Mouse (Mus musculus) frontal cortex, postnatal 14 days (tissue): ENCODE data around the gene Smarcc2.
A peak's percentile ranks its signal among the peaks of the same experiment; 100 is the strongest.
"Not testable (repeated sequence)": the region's sequence is repeated elsewhere in the genome, so short reads cannot be mapped to it uniquely, and the experiment has no call there.

ENCODE experiments used
- DNase-seq, 2 experiments: peaks; one replicate each; pipeline ENCODE4 v3.0.0; 2022; ENCODE audit warnings: low spot score in 2 of 2

Gene Smarcc2

DNA sequence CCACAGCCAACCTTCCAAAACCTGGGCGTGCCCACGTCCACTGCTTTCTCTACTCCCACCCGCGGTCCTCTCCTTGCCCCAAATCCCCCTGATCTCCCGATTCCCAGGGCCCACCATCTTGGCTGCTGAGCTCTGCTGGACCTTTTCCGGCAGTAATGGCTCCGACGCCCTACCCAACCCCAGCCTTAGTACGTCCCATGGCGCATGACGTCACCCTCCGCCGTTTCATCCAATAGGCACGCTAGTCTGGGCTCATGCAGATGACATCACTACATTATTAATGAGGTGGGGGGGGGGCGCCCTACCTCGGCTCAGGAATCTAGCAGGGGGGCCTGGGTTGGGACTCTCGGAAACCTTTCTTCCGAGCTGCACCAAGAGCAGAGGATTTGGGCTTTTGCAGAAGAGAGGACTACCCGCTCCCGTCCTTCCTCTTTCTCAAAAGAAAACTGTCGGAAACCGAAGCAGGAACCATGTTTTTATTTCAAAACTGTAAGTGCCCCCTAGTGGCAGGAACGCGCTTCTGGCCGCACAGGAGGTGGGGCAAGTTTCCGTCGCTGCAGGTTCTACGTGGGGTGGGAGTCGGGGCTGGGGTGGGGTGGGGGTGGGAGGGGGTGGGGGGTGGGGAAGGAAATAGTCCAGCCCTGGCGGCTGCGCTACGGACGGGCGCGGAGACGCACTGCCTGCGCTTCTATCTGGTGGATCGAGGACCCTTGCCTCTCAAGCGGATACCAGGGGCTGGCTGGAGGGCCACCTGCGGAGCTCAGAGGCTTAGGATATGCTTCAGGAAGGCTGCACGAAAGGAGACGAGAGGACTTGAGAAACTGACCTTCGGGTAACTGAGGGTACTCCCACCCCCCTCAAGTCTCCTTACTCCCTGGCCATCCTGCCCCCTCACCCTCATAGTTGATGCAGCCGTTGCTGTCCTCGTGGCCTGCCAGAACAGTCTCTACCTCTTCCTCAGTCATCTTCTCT is 34.9 kb downstream of the Smarcc2 start, which contains the start of gene Myl6:
Gene Myl6, minus strand, starts transcription at position 451 of the 972 bp plus-strand sequence.
- peak; percentile 97 to 99 for DNase-seq

DNA sequence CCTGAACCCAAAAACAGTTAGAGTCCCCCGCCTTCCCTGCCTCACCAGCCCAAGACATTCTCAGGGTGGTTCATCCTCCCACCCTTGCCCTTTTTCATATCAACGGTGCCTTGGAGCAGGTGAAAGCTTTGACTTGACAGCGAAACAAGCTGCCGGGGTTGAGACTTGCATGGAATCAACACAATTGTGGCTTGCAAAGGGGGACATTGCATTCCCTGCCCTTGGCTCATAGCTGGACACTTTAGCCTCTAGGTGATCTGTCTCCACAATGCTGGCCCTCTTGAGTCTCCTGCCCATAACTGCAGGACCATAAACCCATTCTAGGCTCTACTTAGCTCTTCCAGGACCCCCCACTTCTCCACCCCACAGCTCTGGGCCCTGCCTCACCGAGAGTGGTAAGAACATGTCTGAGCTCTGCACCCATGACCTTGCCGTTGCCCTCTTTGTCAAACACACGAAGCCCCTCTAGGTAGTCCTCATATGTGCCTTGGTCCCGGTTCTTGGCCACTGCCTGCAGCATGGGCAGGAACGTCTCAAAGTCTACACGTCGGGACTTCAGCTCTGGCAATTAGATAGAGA is 35.7 kb downstream of the Smarcc2 start:
- DNase-seq = no peak

DNA sequence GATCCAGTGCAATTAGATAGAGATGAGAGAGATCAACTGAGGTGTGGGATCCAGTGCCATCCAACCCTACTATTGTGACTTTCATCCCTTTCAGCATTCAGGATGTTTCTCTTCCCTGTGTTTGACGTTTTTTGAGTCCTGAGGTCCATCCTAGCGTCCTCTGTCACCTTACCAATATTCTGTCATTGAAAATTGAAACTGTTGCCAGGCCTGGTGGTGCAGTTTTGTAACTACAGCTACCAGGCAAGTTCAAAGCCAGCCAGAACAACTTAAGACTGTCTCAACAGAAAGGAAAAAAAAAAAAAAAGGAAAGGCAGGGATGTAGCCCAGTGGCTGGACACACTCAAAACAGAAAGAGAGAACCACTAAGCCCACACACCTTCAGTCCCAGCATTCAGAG is 36.2 kb downstream of the Smarcc2 start:
- DNase-seq = no peak

DNA sequence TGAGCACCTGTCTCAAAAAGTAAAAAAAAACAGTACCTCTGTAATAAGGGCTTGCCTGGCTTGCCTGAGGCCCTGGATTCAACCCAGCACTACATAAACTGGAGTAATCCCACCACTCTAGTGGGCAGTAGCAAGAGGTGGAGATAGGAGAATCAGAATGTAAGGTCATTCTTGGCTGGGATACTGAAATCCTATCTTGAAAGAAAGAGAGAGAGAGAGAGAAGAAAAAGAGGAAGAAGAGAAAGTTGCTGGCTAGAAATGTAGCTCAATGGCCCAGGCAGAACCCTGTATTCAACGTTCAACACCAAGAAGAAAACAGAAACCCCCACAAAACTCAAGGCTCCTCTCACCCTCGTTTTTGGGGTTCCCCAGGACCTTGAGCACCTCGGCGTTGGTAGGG is 36.9 kb downstream of the Smarcc2 start:
- DNase-seq = no peak

DNA sequence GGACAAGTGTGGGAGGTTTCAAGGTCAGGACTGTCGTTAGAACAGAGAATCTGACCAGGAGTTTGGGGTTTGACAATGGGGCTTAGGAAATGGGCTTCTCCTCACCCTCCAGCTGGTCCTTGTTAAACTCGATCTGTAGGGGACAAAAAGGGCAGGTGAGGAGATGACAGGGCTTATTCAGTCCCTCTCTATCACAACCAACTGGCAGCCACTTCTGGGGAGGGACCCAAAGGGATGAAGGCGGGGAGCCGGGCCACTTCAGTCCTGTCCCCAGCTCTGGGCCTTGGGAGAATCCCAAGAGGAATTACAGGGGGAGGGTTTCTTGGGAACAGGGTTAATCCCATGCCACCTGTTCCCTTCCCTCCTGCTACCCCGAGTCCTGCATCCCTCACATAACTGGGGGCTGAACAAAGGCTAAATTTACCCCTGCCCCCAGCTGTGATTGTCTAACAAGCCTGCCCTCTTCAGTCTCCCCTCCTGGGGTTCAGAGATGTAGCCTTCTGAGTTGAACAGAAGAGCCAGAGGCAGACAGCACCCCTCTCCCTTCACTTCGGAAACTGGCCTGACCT is 37.5 kb downstream of the Smarcc2 start:
- no peak for DNase-seq

DNA sequence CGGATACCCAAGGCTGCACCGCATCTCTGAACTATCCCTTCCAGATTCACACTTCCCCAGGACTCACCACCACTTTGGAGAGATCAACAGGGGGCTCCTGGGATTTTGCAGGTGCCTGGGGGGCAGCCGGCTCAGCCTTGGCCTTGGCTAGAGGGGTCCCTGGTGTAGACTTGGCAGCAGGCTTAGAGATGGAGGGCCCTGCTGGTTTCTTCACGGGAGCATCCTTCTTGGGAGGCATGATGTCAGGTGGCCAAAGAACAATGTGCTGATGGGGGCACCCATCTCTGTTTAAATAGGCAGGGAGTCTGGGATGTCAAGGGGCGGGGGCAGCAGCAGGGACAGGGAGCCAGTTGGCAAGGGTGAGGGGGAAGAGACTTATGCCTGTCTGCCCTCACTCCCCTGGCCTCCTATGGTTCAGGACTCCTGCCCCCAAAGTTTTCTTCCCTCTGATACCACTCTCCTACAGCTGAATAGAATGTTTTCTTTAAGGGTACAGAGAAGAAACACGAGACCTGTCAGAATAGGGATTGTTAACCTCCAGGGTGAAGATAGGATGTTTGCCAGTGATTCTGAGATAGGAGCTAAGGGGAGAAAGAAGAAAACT is 38.2 kb downstream of the Smarcc2 start:
- no peak for DNase-seq

DNA sequence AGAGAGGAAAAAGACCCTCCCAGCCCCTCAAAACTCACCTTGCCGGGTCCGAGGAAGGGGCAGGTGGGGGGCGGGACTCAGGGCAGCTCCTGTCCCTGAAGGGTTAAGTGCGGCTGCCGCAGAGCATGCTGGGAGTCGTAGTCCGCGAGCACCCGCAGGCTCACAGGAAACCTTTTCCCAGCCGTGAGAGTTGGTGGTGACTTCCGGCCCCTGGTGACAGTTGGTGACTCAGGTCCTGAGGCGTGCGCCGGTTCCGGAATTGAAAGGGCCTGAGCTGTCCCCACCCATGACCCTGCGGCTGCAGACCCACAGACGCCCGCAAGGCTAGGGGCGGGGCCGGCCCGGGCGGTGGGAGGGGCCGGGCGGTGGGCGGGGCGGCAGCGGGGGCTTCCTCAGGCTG is 39.5 kb downstream of the Smarcc2 start, which contains the start of gene Myl6b:
Gene Myl6b, minus strand, starts transcription at position 96 of the 400 bp plus-strand sequence.
- peak; percentile 90 to 93 for DNase-seq

DNA sequence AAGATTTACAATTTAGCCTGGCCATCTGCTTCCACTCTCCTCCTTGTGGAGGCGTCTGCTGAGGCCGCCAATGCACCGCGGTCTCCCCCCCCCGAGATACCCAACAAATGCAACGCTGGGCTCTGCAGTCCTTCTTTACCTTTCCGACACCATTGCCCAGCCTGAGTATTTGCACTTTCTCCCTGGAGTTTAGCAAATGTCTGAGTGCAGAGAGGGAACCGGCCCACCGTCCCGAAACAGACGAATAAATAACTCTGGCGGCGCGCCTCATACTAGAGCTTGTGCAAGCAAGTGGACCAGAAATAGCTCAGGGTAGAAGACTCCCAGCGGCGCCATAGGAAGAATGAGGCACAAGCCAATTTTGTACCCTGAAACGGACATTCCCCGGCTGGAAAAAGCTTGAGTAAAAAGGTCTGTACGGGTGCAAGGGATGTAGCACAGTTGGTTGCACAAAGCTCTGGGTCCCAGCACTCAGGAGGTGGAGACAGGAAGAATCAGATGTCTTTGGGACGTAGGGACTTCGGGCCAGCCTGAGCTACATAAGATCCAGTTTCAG is 40.1 kb downstream of the Smarcc2 start:
- DNase-seq = peak in 1 of 2 experiments; percentile 51

DNA sequence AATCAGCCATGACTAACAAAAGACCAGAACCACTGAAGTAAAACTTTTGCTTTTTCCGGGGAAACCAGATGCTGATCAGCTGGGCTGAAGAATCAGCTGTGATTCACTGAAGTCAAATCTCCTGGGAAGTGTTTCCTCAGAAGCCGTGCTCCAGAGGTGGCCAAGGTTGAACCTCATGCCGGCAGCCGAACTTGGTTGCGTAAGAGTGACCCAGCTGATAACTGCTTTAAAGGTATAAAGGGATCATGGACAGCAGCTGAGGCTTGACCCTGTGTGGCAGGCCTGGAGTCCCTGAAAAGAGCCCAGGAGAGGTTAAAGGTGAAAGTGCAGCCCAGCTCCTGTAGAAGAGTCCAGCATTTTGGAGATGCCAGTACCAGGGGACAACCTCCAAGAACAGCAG is 43.3 kb downstream of the Smarcc2 start:
- no peak for DNase-seq

DNA sequence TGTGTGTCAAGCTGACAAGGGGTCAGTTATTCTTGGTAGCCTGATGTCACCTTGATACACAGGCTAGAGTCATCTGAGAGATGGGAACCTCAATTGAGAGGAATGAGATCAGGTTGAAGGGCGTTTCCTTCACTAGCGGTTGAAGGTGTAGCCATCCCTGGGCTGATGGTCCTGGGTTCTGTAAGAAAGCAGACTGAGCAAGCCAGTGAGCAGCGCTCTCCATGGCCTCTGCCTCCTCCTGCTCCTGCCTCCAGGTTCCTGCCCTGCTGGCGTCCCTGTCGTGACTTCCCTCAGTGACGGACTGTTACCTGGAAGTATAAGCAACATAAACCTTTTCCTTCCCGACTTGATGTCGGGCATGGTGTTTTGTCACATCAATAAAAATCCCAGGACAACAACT is 44.5 kb downstream of the Smarcc2 start:
- DNase-seq = no peak

DNA sequence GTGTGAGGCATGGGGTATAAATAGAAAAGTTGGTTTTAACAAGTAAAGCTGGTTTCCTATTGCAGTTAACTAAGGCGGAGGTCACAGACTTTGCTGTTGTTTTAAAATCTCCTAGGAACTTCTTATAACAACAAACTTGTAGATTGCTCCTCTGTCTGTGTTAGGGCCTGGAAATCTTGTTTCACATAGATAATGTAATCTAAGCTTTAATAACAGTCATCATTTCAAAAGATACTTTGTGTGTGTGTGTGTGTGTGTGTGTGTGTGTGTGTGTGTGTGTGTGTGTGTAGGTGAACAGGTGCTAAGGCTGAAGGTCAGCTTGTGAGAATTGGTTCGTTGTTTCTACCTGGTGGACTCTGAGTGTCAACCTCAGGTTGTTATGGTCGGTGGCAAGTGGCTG is 45.0 kb downstream of the Smarcc2 start:
- no peak for DNase-seq

DNA sequence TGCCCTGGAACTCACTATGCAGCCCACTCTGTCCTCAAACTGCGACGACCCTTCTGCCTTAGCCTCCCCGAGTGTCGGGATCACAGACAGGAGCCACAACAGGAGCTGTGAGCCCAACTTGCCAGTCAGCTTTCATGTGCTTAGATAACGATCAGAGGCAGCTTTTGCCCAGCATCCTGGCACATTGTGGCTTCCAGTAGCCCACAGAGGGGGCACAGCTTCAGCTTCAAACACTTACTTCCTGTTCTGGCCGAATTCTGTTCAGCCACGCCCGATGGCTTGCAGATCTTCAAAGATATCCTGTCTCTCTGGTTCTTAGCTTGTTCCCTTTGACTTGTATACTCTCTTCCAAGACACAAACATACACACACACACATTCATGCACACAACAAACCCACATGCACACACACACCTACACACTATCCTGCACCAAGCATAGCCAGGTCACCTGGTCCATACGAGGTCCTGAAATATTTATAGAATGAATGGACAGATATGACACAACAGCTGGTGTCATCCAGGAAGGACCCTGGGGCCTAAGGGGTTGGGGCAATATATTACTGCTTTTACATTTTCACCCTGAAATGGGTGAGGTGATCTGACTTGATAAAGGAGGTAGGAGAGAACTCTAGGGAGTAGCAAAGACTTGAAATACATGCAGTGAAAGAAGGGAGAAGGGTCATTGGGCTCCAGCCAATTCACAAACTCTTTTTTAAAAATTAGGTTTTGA is 45.8 kb downstream of the Smarcc2 start:
- DNase-seq = no peak

DNA sequence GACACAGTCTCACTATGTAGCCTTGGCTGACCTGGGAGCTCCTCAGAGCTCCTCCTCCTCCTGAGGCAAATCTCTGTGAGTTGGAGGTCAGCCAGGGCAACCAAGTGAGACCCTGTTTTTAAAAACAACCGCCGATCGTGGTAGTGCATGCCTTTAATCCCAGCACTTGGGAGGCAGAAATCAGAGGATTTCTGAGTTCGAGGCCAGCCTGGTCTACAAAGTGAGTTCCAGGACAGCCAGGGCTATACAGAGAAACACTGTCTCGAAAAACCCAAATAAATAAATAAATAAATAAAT is 46.3 kb downstream of the Smarcc2 start:
- not testable (repeated sequence) for DNase-seq

DNA sequence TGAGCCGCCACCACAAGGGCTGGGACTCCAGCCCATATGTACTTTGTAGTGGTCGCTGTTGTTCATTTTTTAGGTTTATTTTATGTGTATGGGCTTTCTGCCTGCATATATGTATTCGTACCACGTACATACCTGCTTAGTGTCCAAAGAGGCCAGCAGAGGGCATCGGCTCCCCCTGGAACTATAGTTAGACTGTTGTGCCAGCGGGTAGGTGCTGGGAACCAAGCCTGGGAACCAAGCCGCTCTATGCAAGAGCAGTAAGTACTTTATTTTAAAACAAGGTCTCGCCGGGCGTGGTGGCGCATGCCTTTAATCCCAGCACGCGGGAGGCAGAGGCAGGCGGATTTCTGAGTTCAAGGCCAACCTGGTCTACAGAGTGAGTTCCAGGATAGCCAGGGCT is 46.9 kb downstream of the Smarcc2 start:
- no peak for DNase-seq

DNA sequence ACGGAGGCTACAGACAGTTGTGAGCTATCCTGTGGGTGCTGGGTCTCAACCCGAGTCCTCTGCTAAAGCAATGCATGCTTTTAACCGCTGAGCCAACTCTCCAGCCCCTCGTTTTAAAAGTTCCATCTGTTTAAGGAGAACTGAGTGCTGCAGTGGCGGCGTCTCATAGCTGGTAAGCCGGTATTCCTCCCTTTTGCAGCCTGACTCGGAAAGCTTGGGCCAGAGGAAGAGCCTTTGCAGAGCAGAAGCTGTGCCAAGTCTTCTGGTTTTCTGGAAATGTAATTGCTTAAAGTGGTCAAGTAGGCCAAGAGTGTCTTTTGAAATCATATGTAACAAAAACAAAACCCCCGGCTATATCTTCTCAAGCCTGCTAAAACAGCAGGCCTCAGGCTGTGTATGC is 49.2 kb downstream of the Smarcc2 start:
- DNase-seq = no peak

DNA sequence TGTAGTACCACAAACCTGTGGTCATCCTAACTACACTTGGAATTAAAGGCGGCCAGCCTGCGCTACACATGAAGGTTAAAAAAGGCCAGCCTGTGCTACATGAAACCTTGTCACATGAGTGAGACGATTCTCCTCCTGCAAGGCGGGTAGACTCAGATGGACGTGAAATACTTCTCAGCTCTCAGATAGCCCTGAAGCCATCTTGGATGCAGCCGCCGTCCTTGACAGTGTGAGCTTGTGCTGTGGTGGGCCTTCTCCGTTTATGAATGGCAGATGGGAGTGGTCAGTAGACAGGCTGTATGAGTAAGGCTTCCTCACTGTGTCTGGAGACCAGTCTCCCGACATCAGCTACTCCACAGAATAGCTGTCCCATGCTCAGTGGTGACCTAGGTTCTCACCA is 50.2 kb downstream of the Smarcc2 start:
- no peak for DNase-seq

DNA sequence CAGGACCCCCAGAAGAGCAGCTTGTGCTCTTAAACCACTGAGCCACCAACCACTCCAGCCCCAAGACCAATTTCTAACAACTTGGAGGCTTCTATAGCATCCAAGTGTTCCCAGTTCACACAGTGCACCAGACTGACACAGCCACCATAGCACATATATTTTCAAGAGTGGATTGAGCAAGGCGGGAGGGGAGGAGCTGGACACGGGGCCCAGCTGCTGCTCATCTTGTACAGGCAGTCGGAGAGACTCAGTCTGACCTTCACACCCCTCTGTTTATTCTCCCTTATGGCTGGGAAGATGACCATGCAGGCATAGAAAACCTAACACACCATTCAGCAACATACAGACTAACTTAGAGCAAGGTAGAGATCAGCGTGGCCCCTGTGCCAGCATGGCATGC is 50.8 kb downstream of the Smarcc2 start:
- no peak for DNase-seq

DNA sequence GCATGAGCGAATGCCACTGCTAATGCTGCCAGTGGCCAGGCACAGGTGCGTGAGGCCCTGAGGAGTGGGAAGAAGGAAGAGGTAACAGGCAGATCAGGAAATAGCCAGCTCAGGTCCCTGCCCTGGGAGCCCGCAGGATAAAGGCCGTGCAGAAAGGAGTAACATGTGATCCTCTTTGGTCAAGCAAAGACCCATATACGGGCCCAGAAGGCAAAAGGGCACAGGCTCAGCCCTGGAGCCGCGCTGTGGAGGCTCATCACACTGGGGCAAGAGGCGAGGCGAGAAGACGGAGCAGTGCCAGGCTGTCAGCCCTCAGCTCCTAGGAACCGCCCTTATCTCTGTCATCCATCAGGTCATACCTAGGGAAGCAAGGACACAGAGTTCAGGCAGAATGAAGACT is 51.3 kb downstream of the Smarcc2 start:
- no peak for DNase-seq

DNA sequence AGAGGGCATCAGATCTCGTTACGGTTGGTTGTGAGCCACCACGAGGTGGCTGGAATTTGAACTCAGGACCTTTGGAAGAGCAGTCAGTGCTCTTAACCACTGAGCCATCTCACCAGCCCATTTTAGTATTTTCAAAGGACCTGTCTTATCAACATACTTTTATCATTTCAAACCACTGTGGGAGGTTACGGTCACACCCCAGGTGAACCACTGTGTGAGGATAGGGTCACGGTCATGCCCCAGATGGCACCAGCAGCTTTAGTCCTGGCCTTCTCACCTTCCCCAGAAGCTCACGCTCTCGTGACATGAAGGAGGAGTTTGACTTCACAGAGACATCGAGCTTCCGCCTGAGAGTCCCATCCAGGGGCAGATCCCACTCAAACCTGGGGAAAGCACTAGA is 52.1 kb downstream of the Smarcc2 start:
- DNase-seq = no peak

DNA sequence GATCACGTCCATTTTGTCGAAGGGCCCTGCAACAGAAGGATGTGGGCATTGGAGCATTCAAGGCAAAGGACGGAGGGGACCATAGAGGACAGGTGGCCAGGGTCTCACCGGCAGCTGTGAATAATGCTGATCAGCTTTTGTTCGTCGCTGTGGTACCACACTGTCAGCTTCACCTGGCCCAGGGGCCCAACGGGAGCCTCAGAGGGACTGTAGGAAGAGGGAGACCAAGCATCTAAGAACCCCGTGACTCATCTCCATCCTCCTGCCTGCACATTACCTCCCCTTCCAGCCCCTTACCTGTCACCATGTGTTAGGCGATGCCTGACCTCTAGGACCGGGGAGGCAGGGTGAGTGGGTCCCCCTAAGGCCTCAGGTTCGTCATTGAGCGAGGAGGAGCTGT is 52.7 kb downstream of the Smarcc2 start:
- DNase-seq = no peak

DNA sequence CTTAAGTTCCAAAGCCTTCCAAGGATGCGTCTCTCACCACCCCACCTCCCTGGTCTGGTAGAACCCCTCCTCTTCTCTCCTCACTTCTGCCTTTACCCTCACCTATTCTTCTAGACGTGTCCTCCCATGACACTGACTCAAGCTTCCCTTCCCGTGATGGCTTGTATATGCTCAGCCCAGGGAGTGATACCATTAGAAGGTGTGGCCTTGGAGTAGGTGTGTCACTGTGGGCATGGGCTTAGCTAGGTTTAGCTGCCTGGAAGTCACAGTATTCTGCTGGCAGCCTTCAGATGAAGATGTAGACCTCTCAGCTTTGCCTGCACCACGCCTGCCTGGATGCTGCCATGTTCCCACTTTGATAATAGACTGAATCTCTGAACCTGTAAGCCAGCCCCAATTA is 56.0 kb downstream of the Smarcc2 start:
- DNase-seq = no peak

DNA sequence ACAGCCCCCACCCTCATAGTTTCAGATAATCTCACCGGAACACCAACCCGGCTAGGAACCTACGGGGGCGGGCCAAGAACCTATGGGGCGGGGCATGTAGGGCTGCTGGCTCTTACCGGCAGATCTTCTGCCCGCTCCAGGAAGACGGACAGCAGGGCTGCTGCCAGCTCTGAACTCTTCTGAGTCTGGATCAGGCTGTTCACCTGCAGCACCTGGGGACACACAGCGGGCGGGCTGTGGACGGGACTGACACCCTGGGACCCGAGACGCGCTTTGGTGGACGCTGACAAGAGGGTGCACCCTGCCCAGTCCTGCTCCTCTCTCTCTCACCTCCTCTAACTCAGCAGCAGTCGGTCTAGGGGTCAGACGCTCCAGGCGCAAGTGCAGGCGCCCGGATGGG is 57.0 kb downstream of the Smarcc2 start:
- DNase-seq = no peak
